Mouse (Mus musculus) ES-E14 (cell line): ENCODE measurements around the gene Tubg1.

Experiments used
- CHD2 ChIP-seq: IDR thresholded peaks from 2 replicates; pipeline ENCODE4 v1.6.1; 2014; ENCODE audit warnings: mild to moderate bottlenecking, low read depth, low read length, inconsistent platforms
- ZC3H11A ChIP-seq: IDR thresholded peaks from 2 replicates; pipeline ENCODE4 v1.6.1; 2012; ENCODE audit warnings: low read depth, mild to moderate bottlenecking, inconsistent platforms, low read length, borderline replicate concordance
- ZNF384 ChIP-seq: IDR thresholded peaks from 2 replicates; pipeline ENCODE4 v1.6.1; 2012; ENCODE audit warnings: low read depth, low read length, inconsistent platforms

- TF ChIP-seq ZC3H11A (no peak), ZNF384 (no peak), CHD2 (no peak)
Observed at GRCm38 (mm10) chr11:101071810-101072428, 47.8 kb upstream of the Tubg1 start.
